Mouse (Mus musculus) G1E (cell line): ENCODE results near the gene Asb6.

Experiments used
- CTCF ChIP-seq: IDR thresholded peaks from 2 replicates; pipeline ENCODE4 v1.5.1; 2012; ENCODE audit warnings: low read depth, low read length, inconsistent platforms, mixed read lengths
- GATA1 ChIP-seq: IDR thresholded peaks from 2 replicates; pipeline ENCODE4 v1.6.1; 2012; ENCODE audit warnings: borderline replicate concordance, low read length, inconsistent platforms, mixed read lengths
- TAL1 ChIP-seq: conservative IDR thresholded peaks from 2 replicates; pipeline ENCODE4 v1.6.1; 2012; ENCODE audit warnings: low read depth, low read length, inconsistent platforms, mixed read lengths

DNA sequence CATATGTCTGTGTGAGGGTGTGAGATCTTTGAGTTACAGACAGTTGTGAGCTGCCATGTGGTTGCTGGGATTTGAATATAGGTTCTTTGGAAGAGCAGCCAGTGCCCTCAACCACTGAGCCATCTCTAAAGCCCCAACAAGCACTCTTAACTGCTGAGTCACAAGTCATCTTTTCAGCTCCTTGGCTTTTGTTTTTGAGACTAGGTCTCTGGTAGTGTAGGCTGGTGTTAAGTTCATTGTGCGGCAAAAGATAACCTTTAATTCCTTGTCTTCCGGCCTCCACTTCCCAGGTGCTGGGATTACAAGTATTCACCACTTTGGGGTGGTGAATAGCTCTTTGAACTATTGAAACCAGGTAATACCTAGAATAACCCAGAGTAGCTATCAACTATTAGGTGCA lies 24.1 kb downstream of the Asb6 start:
- TF ChIP-seq CTCF: no peak
- no peak for TF ChIP-seq TAL1
- no peak for TF ChIP-seq GATA1
